Mouse (Mus musculus) 3134 (cell line): ENCODE measurements around the gene Gm5591.
"Not testable (repeated sequence)": the region's sequence is repeated elsewhere in the genome, so short reads cannot be mapped to it uniquely, and the experiment has no call there.

ENCODE experiments used
- DNase-seq: peaks from one replicate; pipeline ENCODE4 v3.0.0-alpha.2; 2011; ENCODE audit warnings: low spot score; ENCODE audit not compliant: insufficient read length; ENCODE audit errors: extremely low read depth

Gene Gm5591

GRCm38 (mm10) chr7:38528093-38528492 is at the start of gene Gm5591:
Gene Gm5591 (minus strand): TSS chr7:38528193.
- not testable (repeated sequence) for DNase-seq

GRCm38 (mm10) chr7:38488468-38488867 is 39.5 kb downstream of the Gm5591 start:
- DNase-seq = not testable (repeated sequence)
